Mouse (Mus musculus): ENCODE results near the gene Ccl27a.
A peak's percentile ranks its signal among the peaks of the same experiment; 100 is the strongest.
"Not testable (repeated sequence)": the region's sequence is repeated elsewhere in the genome, so short reads cannot be mapped to it uniquely, and the experiment has no call there.

Ccl27a gene

GRCm38 (mm10) chr4:41774002-41774401 is at the start of gene Ccl27a:
Gene Ccl27a (minus strand): TSS chr4:41774247.
- peak; percentile 90 for DNase-seq

- not testable (repeated sequence) for DNase-seq
Measured at GRCm38 (mm10) chr4:41783197-41783596, 9.2 kb upstream of the Ccl27a start.

GRCm38 (mm10) chr4:41782711-41783110 is 8.7 kb upstream of the Ccl27a start:
- DNase-seq: not testable (repeated sequence)

GRCm38 (mm10) chr4:41781748-41782485 is 7.9 kb upstream of the Ccl27a start:
- peak; percentile 32 for DNase-seq

- DNase-seq: not testable (repeated sequence)
Measured at GRCm38 (mm10) chr4:41781271-41781670, 7.2 kb upstream of the Ccl27a start.

GRCm38 (mm10) chr4:41775840-41776239 is 1.8 kb upstream of the Ccl27a start:
- DNase-seq: peak; percentile 42

GRCm38 (mm10) chr4:41774506-41774905 is 459 bp upstream of the Ccl27a start:
- DNase-seq: not testable (repeated sequence)

GRCm38 (mm10) chr4:41773502-41773901 is 545 bp downstream of the Ccl27a start:
- peak; percentile 80 for DNase-seq

- peak; percentile 66 for DNase-seq
Measured at GRCm38 (mm10) chr4:41772946-41773345, 1.1 kb downstream of the Ccl27a start.

GRCm38 (mm10) chr4:41767301-41767700 is 6.7 kb downstream of the Ccl27a start:
- peak; percentile 23 for DNase-seq

GRCm38 (mm10) chr4:41763176-41763575 is 10.9 kb downstream of the Ccl27a start:
- DNase-seq: not testable (repeated sequence)

GRCm38 (mm10) chr4:41762688-41763114 is 11.3 kb downstream of the Ccl27a start:
- DNase-seq: peak; percentile 68

GRCm38 (mm10) chr4:41762099-41762687 is 11.9 kb downstream of the Ccl27a start:
- DNase-seq: peak; percentile 56

- no peak for DNase-seq
Measured at GRCm38 (mm10) chr4:41761680-41762079, 12.4 kb downstream of the Ccl27a start.

- DNase-seq: no peak
Measured at GRCm38 (mm10) chr4:41760911-41761310, 13.1 kb downstream of the Ccl27a start.

- DNase-seq: peak; percentile 94
Measured at GRCm38 (mm10) chr4:41760288-41760721, 13.7 kb downstream of the Ccl27a start.

GRCm38 (mm10) chr4:41759656-41760287 is 14.3 kb downstream of the Ccl27a start:
- no peak for DNase-seq

- no peak for DNase-seq
Measured at GRCm38 (mm10) chr4:41759206-41759605, 14.8 kb downstream of the Ccl27a start.

- no peak for DNase-seq
Measured at GRCm38 (mm10) chr4:41758701-41759100, 15.3 kb downstream of the Ccl27a start.

- no peak for DNase-seq
Measured at GRCm38 (mm10) chr4:41758021-41758420, 16.0 kb downstream of the Ccl27a start.

- no peak for DNase-seq
Measured at GRCm38 (mm10) chr4:41757321-41757720, 16.7 kb downstream of the Ccl27a start.

- DNase-seq: peak; percentile 58
Measured at GRCm38 (mm10) chr4:41756440-41756839, 17.6 kb downstream of the Ccl27a start.

All from cerebellum, adult 11-12 months (tissue).